Mouse (Mus musculus): Measurements from ENCODE around the gene Dtd2. TPM values are rescaled to one million over a fixed set of nuclear protein-coding genes. Genes with fewer than 3 reads are reported as not detected.

Gene Dtd2
- polyA plus RNA-seq, 2 experiments, result 11.1 to 12.0 TPM

DNA sequence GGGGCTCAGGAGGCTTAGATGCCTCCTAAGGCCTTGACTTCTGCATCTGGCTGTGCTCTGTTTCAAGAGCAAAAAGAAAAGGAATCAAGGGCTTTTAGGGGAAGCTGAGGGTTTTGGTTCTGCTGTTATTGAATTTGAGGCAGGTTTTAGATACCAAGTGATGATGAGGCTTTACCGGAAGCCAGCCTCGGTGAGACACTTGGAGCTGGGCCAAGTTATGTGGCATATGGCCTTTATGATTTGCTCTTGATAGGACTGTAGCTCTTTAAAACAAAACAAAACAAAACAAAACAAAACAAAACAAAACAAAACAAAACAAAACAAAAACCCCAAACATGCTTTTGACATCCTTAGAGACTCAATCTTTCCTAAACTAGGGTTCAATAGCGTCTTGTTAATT is 28.7 kb upstream of the Dtd2 start:
- 75% methylated on average over 3 of the region's 3 CpGs for WGBS (ENCODE audit: insufficient replicate concordance)
- Histone ChIP-seq H3K9me3 (ENCODE audit: control insufficient read depth, low read length) (no peaks in the 10 kb centered on the region), H3K27ac (no peak overlapping the region), H3K36me3 (replicated peaks; ENCODE audit: control insufficient read depth, insufficient read depth, low read depth) (no peaks in the 10 kb centered on the region), H3K4me1 (replicated peaks; ENCODE audit: control insufficient read depth in 2 of 2, insufficient read depth in 2 of 2, low read length in 1 of 2) (no peaks in the 10 kb centered on the region), H3K9ac (replicated peaks) (no peak overlapping the region), H3K27me3 (ENCODE audit: control insufficient read depth, insufficient read depth, low read length) (no peaks in the 10 kb centered on the region), H3K4me2 (ENCODE audit: low read depth) (no peak overlapping the region), H3K4me3 (ENCODE audit: insufficient read depth in 1 of 2, low read depth in 2 of 2, low read length in 2 of 2) (no peak overlapping the region)
- TF ChIP-seq CTCF (IDR thresholded peaks at IDR 0.05; ENCODE audit: low read depth) (no peak), EP300 (IDR thresholded peaks at IDR 0.05; ENCODE audit: low read depth) (no peak)
- DNase-seq (ENCODE audit: low read depth in 3 of 3, low spot score in 3 of 3), result no peak
- ATAC-seq (ENCODE audit: insufficient read depth), result no peak

DNA sequence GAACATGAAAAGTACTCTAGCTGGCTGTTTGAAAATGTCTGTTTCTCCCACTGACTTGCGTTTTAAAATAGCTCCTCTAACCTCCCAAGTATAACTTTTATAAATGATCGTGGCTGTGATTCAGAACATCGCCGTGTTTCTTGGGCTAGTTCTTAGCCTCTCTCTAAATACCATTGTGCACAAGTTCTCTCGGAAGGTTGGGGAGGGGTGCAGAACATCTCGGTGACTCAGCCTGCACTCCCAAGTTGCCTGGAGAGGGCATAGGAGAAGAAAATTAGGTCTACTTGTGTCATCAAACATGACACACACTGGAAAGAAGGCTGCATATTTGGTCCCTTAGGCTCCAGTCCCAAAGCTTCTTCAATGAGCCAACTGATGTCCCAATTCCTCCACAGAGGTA is 26.0 kb upstream of the Dtd2 start:
- no peak overlapping the region for H3K4me3 ChIP-seq (ENCODE audit: insufficient read depth in 1 of 2, low read depth in 2 of 2, low read length in 2 of 2)
- WGBS (ENCODE audit: insufficient replicate concordance), result 68% methylated on average over 6 of the region's 6 CpGs
- no peaks in the 10 kb centered on the region for H3K36me3 ChIP-seq (replicated peaks; ENCODE audit: control insufficient read depth, insufficient read depth, low read depth)
- no peak overlapping the region for H3K9ac ChIP-seq (replicated peaks)
- H3K9me3 ChIP-seq (ENCODE audit: control insufficient read depth, low read length), result no peaks in the 10 kb centered on the region
- no peak for ATAC-seq (ENCODE audit: insufficient read depth)
- no peaks in the 10 kb centered on the region for H3K4me1 ChIP-seq (replicated peaks; ENCODE audit: control insufficient read depth in 2 of 2, insufficient read depth in 2 of 2, low read length in 1 of 2)
- no peak for DNase-seq (ENCODE audit: low read depth in 3 of 3, low spot score in 3 of 3)
- TF ChIP-seq EP300 (IDR thresholded peaks at IDR 0.05; ENCODE audit: low read depth) (no peak), CTCF (IDR thresholded peaks at IDR 0.05; ENCODE audit: low read depth) (no peak)
- no peak overlapping the region for H3K4me2 ChIP-seq (ENCODE audit: low read depth)
- no peak overlapping the region for H3K27ac ChIP-seq
- no peaks in the 10 kb centered on the region for H3K27me3 ChIP-seq (ENCODE audit: control insufficient read depth, insufficient read depth, low read length)

- Histone ChIP-seq H3K9me3 (ENCODE audit: control insufficient read depth, low read length) (no peaks in the 10 kb centered on the region), H3K27ac (no peak within 1 kb of the TSS), H3K9ac (replicated peaks) (no peak within 1 kb of the TSS), H3K4me1 (replicated peaks; ENCODE audit: control insufficient read depth in 2 of 2, insufficient read depth in 2 of 2, low read length in 1 of 2) (no peaks in the 10 kb centered on the region), H3K36me3 (replicated peaks; ENCODE audit: control insufficient read depth, insufficient read depth, low read depth) (no peaks in the 10 kb centered on the region), H3K4me2 (ENCODE audit: low read depth) (no peak within 1 kb of the TSS), H3K27me3 (ENCODE audit: control insufficient read depth, insufficient read depth, low read length) (no peaks in the 10 kb centered on the region), H3K4me3 (ENCODE audit: insufficient read depth in 1 of 2, low read depth in 2 of 2, low read length in 2 of 2) (no peak within 1 kb of the TSS)
- DNase-seq (ENCODE audit: low read depth in 3 of 3, low spot score in 3 of 3) (no peak), ATAC-seq (ENCODE audit: insufficient read depth) (no peak)
- no peak for TF ChIP-seq EP300 (IDR thresholded peaks at IDR 0.05; ENCODE audit: low read depth)
- TF ChIP-seq CTCF (IDR thresholded peaks at IDR 0.05; ENCODE audit: low read depth), result no peak
- 69% methylated on average over 3 of the region's 3 CpGs for WGBS (ENCODE audit: insufficient replicate concordance)
These were observed 21.7 kb upstream of the Dtd2 start, which contains the start of gene Gpr33 for GRCm38 (mm10) chr12:52027963-52028362. TSS of gene Gpr33 (minus strand) at chr12:52028063.

GRCm38 (mm10) chr12:52014494-52015029 is 8.3 kb upstream of the Dtd2 start:
- TF ChIP-seq CTCF (IDR thresholded peaks at IDR 0.05; ENCODE audit: low read depth) (no peak), EP300 (IDR thresholded peaks at IDR 0.05; ENCODE audit: low read depth) (no peak)
- ATAC-seq (ENCODE audit: insufficient read depth) (no peak), DNase-seq (ENCODE audit: low read depth in 3 of 3, low spot score in 3 of 3) (no peak)
- H3K9ac ChIP-seq (replicated peaks), result no peak overlapping the region
- H3K4me1 ChIP-seq (replicated peaks; ENCODE audit: control insufficient read depth in 2 of 2, insufficient read depth in 2 of 2, low read length in 1 of 2), result 0 out of 4 replicates have a peak, but pooled peaks cover 0 to 2% of the 10 kb centered on the region in 2 experiments
- 72% methylated on average over 7 of the region's 7 CpGs for WGBS (ENCODE audit: insufficient replicate concordance)
- no peaks in the 10 kb centered on the region for H3K36me3 ChIP-seq (replicated peaks; ENCODE audit: control insufficient read depth, insufficient read depth, low read depth)
- no peak overlapping the region for H3K4me3 ChIP-seq (ENCODE audit: insufficient read depth in 1 of 2, low read depth in 2 of 2, low read length in 2 of 2)
- H3K27ac ChIP-seq, result no peak overlapping the region
- H3K9me3 ChIP-seq (ENCODE audit: control insufficient read depth, low read length), result no peaks in the 10 kb centered on the region
- H3K27me3 ChIP-seq (ENCODE audit: control insufficient read depth, insufficient read depth, low read length), result no peaks in the 10 kb centered on the region
- no peak overlapping the region for H3K4me2 ChIP-seq (ENCODE audit: low read depth)

GRCm38 (mm10) chr12:52014044-52014443 is 7.7 kb upstream of the Dtd2 start:
- WGBS (ENCODE audit: insufficient replicate concordance), result 60% methylated on average over 11 of the region's 11 CpGs
- no peaks in the 10 kb centered on the region for H3K9me3 ChIP-seq (ENCODE audit: control insufficient read depth, low read length)
- H3K27me3 ChIP-seq (ENCODE audit: control insufficient read depth, insufficient read depth, low read length), result no peaks in the 10 kb centered on the region
- 0 out of 4 replicates have a peak, but pooled peaks cover 0 to 2% of the 10 kb centered on the region in 2 experiments for H3K4me1 ChIP-seq (replicated peaks; ENCODE audit: control insufficient read depth in 2 of 2, insufficient read depth in 2 of 2, low read length in 1 of 2)
- ATAC-seq (ENCODE audit: insufficient read depth), result no peak
- no peak overlapping the region for H3K4me3 ChIP-seq (ENCODE audit: insufficient read depth in 1 of 2, low read depth in 2 of 2, low read length in 2 of 2)
- H3K36me3 ChIP-seq (replicated peaks; ENCODE audit: control insufficient read depth, insufficient read depth, low read depth), result no peaks in the 10 kb centered on the region
- TF ChIP-seq EP300 (IDR thresholded peaks at IDR 0.05; ENCODE audit: low read depth) (no peak), CTCF (IDR thresholded peaks at IDR 0.05; ENCODE audit: low read depth) (no peak)
- no peak overlapping the region for H3K4me2 ChIP-seq (ENCODE audit: low read depth)
- H3K27ac ChIP-seq, result no peak overlapping the region
- no peak for DNase-seq (ENCODE audit: low read depth in 3 of 3, low spot score in 3 of 3)
- no peak overlapping the region for H3K9ac ChIP-seq (replicated peaks)
